Mouse (Mus musculus) lung, postnatal 4 days (tissue): ENCODE data around the gene Zbtb16.

Experiments
- DNase-seq, 2 experiments: peaks; one replicate each; pipeline ENCODE4 v3.0.0; 2021

Zbtb16 gene

DNA sequence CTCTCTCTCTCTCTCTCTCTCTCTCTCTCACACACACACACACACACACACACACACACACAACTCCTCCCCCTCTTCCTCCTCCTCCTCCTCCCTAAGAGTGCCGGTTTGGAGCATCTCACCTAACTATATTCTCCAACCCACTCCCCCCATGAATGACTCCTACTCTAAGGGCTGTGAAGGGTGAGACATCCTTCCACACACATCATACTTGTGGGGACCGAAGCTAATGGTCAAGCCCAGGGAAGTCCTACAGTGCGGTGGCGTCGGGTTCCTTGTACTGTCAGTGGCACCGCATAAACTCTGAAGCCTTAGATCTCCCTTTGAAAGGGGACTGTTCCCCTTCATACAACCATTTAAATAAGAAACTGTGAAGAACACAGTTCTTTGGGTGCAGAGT is 110.9 kb downstream of the Zbtb16 start:
- DNase-seq: no peak

DNA sequence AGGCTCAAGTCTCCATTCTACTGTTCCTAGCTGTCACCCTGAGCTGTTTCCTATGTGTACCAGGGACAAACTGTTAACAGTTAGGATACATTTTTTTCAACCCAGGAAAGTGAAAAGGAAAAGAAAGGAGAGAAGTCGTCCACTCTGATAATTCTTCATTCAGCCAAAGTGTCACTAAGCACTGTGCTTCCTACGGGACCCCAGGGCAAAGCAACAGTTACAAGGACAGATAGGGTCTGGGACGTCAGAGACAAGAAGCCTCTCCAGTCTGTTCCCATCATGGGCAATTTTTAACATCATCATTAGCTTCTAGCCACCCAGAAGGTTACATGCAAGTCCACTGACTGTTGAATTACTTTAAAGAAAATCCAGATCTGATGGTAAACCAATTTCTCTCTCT is 111.3 kb downstream of the Zbtb16 start:
- no peak for DNase-seq

DNA sequence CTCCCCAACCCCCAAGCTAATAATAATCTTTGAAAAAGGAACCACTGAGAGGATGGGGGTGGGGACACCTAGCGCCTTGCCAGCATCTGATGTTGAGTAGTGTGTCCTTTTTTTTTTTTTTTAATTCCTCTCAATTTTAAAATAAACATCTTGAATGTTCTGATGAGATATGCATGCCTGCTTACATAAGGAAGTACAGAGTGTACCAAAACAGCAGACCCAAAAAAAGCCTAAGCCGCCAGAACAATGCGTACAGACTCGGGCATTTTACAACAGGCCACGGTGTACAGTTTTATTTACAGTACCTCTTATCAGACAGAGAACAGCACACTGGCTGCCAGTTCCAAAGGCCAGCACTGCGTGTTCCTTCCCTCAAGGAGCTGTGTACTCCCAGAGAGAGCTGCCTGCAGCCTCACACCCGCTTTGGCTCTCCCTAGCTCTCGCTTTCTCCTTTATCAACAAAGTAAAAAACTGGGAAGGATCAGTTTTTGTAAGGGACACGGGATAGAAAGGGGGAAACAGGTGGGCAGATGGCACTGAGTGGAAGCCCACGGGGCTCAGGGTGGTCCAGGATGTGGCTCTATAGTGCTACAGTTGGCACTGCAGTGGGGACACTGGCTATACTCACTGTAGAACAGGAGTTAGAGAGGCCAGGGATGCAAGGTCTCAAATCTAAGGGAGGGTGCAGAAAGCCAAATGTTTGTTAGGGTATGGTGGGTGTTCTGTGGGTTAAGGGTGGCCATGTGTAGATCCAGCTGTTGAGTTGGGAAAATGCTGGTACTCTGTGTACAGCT is 112.3 kb downstream of the Zbtb16 start:
- peak; percentile 73 to 89 for DNase-seq

DNA sequence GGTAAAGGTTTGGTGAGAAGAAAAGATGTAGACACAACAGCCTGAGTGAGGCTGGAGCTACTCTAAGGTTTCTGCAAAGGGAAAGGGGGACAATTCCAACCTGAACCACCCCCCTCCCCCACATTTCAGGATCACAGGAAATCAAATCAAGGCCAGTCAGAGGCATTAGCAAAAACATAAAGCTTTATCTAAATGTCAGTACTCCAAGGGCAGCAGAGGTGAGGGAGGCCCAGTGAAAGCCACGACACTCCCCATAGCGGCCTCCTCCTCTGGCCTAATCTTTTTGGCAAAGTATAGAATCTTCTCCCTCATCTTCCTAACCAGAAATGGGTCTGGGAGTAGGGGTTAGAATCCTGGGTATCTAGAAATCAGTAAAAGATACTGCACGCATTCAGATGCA is 113.0 kb downstream of the Zbtb16 start:
- no peak for DNase-seq

DNA sequence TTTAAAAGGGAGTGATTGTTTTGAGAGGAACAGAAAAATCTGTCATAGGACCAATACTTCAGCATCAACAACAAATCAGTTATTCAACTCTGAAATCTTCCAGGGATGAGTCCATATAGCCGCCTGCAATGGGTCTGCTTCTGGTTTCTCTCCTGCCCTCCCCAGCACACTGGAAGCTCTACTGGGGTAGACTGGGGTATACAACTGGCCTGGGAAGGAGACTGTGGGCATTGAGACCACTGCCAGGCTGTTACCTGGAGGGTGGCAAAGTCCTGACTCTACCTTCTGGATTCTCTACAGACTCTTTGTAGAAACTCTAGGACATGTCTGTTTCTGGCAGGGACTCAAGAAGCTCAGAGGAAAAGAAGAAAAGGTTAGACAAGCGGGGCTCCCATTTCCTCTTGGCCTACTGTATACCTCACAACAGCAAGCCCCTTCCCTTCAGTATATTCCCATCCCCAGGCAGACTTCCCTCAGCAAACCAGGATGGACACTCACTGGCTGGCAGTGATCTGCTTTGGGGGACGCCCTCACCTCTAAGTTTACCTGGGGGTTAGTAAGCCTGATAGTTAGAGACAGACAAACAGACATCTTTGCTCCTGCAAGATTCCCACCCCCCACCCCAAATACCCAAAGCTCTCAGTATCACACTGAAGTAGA is 113.6 kb downstream of the Zbtb16 start:
- DNase-seq: no peak

DNA sequence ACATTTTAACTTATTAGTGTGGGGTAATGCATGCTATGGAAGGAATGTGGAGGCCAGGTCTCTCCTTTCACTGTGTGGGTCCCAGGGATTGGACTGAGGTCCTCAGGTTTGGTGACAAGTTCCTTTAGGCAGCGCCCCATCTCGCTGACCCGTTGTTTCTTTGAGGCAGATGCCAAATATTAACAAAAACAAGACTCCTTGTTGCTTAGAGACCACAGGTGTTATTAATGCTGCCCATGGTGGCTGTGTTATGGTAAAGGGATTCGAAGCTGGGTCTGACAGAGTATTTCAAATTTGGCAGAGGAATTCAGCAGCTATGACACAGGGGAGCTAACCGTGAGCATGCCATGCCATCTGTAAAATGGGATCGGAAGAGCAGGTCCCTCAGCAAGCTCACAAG is 114.4 kb downstream of the Zbtb16 start:
- no peak for DNase-seq

DNA sequence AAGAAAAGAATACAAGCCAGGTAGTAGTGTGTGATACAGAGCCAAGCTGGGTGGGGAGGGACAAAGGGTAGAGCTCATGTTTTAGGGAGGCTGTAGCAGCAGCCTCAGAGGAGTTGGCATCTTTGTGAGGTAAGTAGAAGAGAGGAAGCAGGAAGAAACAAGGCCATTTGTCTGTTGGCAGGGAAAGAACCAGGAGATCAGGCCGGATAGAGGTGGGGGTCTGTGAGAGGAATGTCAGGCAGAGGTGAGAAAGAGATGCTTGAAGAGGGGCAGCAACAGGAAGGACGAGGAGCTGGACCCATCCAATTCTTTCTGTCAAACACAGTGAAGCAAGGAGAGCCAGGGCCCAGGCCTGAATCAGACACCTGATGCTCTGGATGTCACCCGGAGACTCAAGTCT is 114.8 kb downstream of the Zbtb16 start:
- no peak for DNase-seq

DNA sequence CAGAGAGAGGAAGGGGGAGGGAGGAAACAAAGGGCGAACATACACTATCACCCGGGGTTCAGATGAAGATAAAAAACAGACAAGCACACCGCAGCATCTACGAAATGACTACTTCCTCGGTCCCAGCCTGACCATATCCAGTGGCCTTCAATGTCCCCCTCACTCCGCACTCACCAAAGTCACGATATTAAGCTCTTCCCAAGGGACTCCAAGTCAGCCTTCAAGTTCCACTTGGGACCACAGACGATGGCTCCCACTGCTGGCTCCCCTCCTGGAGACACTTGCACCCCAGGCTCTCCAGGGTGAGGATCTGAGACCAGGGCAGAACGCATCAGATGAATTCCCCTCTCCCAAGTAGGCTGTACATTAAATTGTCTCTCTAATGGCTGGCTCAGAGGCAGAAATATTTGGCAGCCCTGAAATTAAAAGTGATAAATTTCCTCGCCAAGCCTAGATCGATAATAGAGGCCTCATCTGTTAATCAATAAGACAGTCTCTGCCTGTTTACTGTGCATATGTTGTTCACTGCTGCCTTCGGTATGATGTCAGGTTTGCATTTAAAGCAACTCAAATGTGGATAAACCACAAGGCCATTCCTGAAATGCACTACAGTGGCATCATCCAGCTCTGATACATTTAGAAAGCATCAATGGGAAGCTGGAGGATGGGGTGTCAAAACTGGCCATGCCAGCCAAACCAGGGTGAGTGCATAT is 115.6 kb downstream of the Zbtb16 start:
- no peak for DNase-seq

DNA sequence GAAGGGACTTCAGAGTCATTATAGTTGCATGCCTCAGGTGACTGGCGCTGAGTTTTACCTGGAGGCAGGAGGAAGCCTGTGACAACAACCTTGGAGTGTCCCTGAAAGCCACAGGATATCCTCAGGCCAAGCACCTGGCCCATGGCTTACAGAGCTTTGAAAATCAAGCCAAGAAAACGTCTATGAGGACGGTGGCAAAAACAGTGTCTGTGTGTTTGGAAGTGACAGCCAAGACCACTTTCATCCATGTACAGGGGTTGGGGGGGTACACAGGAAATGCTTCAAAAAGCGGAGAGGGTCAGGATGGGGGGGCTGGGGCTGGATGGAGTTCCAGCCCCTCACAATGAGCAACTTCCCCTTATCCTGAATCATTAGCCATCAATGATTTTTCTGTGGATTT is 116.4 kb downstream of the Zbtb16 start:
- DNase-seq: no peak

DNA sequence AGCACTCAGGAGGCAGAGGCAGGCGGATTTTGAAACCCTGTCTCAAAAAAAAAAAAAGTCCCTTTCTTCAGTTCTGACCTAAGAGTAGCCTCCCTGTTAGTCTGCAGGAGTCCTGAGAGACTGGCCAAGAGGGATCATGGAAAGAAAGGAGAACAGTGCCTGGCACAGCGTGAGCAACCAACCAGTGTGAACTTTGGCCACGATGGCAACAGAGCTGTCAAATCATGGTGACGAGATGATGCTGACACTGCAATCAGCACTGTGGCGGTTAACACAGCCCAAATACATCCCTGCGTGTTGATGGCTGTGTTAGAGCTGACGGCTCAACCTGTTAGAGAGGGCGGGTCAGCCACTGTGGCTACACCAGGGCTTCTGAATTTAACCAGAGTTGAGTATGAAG is 119.5 kb downstream of the Zbtb16 start:
- DNase-seq: no peak

DNA sequence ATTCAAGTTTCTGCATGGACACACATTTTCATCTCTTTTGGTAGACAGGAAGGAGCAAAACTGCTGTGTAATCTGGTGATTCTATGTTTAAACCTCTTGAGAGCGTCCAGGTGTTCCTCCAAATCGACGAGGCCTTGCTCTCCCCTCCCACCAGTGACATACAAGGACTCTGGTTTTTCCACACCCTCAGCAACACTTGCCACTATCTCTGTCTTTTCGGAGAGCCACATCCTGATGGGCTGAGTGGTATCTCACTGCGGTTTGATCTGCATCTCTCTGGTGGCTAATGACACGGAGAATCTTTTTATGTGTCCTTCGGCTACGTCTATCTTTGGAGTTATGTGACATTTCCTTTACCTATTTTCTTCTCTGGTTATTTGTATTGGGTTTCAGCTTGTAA is 121.0 kb downstream of the Zbtb16 start:
- no peak for DNase-seq

DNA sequence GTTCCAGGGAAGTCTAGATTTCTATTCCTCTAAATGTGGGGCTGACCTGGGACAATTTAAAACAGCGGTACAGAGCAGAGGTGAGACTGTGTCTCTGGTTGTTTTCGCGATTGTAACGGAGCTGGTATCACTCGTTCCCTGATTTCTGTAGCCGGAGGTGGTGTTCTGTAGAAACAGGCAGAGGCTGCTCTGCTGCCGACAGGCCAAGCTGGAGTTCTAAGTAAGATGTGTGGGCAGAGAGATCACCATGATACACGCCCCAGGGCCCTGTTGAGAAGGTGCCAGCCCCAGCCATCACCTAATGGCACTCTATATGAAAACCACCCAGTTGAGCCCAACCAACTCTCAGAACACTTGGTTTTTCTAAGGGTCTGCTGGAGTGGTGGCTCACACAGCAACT is 122.2 kb downstream of the Zbtb16 start:
- DNase-seq: no peak

DNA sequence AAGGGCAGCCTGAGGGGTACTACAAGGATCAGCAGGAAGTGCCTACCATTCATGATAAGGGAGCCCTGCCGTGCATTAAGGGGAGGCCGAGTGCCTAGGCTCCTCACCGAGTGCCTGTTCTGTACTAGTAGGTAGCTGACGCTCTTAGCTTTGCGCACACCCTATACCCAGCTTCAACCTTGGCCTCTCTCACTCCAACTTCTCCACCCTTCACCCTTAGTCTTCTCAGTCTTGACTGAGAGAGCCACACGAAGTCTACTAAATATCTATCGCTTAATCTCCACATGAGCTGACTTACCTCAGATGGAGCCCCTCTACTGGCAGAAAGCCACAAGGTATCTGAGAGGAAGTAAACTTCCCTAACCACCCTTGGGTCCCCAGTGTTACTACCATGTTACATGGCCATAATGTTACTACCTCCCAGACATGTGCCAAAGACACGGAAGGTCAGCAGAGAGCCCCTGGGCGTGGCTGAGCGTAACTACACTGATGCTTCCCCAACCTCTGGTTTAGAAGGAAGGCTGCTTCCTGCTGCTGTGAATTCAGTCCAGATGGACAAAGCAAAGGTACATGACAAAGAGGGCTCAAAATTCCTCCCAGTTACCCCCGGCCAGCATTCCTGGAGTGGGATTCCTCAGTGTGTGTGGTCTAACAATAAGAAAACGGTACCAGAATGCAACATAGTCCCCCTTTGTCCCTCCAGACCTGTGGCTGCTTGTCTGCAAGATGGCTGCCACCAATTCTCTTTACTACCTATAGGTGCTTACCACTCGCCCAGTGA is 122.8 kb downstream of the Zbtb16 start:
- no peak for DNase-seq

DNA sequence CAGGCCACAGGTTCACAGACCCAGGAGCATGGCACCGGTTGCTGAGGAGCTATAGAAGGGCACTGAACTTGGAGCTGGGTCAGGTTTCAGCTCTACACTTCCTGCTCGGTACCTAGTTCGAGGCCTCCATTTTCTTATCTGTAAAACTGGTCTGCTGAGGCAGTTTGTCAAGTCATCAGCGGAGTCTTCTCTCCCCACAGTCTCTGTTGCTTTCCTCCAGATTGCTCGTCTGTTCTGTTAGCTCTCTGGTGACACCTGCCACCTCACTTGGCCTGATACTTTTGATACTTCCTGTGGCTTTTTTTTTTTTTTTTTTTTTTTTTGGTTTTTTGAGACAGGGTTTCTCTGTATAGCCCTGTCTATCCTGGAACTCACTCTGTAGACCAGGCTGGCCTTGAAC is 124.2 kb downstream of the Zbtb16 start:
- DNase-seq: no peak

DNA sequence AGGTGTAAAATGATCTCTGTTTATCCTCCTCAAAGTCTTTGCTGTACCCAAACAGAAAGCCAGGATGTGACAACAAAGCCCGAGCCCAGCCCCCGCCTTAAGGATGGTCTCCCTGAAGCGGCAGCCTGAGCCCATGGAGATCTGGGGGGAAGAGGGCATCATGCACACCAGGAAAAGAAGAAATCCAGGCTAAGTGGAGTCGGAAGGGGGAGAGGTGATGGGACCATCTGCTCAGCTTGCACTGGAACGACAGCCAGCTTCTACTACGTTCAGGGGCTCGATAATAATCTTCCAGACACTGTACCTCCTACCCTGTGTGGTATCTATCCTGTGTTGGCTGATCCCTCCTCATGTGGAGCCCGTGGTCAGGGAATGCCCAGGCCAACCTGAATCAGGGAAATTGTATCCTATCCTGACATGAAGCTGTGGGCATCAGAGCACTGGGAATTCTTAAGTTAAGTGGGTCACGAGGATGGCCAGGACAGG is 124.7 kb downstream of the Zbtb16 start:
- peak; percentile 40 to 55 for DNase-seq

DNA sequence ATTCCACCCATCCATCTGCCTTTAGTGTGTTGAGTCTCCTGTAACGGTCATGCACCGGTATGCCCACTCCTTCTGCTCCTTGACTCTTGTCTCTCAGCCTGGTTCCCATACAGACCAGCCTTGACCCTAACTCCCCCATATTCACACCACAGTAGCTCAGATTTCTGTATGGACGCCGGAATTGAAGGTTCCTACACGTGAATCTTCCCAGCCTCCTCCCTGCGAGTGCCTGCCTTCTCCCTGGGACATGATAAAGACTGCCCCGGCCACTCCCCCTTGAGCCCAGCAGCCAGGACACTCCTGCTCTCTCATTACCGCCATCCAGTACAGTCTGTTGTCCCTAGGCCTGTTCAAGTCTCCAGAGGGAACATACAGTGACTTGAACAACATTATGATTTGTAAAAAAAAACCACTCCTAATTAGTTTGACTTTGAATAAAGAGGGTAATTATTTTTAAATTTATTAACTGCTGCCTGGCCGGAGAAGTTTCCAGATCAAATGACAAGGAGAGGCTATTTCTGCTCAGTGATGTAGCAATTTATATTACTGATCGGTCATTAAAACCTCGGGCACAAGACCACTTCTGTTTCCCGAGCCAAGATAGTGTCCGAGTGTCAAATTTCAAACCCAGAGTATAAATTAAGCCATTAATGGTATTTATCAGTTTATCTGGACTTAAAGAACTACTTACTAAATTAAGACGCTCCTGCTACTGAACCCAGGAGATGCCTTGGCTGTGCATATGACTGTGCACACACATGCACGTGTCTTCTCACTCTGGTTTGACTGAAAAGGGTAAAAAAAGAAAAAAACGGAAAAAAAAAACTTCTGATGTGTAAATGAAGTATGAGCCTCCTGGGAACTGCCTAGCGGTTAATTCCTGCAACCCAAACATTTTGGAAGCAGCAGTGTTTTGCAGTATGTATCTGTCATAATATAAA is 125.4 kb downstream of the Zbtb16 start:
- no peak for DNase-seq

DNA sequence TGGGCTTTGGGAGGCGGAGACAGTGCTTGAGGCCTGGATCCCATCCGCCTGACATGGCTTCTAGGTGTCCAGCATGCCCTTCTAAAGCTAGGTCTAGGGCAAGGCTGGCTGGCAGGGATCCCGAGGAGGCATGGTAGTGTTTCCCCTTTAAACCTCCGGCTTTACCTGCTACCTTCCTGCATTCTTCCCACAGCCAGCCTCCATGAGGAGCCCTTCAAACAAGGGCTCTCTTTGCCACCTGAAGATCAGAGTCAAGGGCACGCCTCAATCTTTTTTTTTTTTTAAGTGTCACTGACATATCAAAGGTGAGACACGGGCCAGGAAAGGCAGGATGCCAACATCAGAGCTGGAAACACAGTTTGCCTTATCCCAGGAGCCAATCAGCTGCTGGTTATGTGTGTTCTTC is 128.2 kb downstream of the Zbtb16 start:
- DNase-seq: peak; percentile 71 to 84

DNA sequence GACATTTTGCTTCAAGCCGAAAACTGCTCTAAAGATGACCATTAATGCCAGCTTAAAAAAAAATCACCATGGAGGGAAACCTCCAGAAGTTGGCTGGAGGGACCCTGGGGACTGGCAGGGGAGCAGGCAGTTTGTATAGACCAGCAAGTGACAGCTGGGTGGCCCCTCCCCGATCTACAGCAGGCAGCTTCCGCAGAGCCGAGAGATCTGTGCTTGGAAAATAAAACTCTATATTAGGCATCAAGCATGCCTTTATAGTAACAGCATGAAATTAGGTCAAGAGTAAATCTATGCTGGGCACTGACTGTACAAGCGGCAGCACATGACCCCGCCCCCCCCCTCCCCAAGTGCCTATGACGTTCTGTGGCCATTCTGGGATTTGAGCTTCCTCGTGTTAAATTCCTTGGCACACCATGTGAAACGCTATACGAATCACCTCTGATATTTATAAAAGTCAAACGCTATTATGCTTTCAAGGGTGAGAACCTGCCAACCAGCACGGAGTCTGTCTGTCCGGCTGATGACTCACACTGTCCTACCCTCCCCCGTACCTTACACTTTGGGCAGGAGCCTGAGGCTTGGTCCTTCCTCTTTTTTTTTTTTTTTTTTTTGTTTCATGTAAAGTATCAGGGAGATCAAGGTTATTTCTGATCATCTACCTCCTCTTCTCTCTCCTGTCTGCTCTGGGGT is 128.7 kb downstream of the Zbtb16 start:
- peak; percentile 46 to 70 for DNase-seq

DNA sequence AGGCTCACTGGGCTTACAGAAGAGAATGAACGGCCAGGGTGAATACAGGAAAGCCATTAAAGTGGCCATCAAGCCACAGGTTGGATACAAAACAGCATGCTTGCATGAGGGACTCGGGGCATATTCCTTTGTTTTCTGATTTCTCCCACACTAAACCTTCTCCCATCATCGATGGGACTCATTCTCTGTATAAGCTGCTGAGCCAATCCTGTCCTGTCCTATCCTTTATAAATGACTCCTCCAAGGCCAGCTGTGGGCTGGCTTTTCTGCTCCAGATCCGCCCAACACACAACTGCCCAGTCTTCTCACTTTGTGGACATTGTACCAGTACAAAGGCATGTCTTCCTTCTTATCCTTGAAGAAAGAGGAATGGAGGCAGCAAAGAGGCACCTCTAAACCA is 134.7 kb downstream of the Zbtb16 start:
- DNase-seq: no peak

DNA sequence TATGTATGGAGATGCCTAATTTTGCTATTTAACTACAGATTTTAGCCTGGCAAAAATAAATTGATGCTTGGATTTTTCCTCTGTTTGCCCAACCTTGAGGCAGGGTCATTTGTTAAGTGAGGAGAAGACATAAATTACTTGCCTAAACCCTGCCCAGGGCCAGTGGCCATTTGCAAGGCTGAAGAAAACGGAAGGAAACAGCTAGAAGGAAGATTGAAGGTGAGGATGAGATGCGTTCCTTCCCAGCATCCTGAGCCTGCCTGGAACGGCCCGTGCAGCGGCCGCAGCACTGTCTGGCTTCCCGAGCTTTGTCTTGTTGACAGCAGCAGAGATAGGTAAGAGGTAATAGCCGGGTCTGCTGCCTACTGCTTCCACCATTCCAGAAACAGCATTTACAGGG is 135.2 kb downstream of the Zbtb16 start:
- no peak for DNase-seq

DNA sequence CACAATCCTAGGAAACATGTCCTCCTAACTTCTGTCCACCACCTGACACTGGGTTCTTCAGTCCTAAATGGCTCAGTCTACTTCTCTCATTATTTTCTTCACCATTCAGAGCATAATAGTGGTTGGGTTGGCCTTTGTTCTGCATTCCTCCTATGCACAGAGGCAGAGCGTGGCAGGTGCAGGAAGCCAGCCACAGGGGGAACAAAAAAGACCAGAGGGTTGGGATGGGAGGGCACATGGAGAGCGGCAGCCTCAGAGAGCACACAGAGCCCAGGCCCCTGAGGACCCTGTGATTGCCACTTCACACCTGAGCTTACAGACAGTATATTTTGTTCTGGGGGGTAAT is 138.6 kb downstream of the Zbtb16 start:
- no peak for DNase-seq
